Mouse (Mus musculus) thymus, postnatal 10 days (tissue): Measurements from ENCODE around the gene Dcbld2.

Source experiments
- DNase-seq, 2 experiments: peaks; one replicate each; pipeline ENCODE4 v3.0.0; 2021; ENCODE audit warnings: low spot score in 2 of 2

The Dcbld2 gene

DNA sequence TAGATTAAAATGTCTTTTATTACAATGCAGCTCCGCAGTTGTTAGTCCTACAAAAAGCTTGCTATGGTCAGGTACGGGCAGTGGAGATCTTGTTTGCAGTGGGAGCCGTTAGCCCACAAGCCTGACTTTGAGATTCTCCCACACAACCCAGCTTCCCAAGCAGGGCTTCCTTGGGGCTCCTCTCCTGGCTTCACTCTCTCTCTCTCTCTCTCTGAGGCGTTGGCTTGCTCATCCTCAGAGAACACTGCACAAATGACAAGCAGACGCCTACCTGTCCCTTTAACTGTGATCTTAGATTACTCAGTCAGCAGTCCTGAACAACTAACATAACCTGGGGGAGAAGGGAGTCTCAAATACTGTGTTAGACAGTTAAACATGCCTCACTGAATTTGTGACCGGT is 79.6 kb downstream of the Dcbld2 start:
- no peak for DNase-seq

DNA sequence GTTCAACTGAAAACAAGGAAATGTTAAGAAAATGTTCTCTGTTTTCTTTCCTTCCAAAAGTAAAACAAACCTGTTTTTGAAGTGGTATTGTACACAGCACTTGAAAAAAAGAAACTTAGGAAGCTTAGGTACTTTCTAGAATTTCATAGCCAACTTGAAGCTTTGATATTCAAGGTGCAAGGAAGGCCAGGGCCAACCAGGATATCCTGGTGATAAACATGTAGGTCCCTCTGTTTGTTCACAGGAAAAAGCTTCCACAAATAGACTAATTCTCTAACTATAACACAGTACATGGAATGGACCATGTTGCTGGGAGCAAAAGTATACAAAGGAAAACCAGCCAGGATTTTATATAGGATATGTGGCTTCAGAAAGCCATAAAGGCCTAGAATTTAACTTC is 88.5 kb downstream of the Dcbld2 start:
- DNase-seq = no peak

DNA sequence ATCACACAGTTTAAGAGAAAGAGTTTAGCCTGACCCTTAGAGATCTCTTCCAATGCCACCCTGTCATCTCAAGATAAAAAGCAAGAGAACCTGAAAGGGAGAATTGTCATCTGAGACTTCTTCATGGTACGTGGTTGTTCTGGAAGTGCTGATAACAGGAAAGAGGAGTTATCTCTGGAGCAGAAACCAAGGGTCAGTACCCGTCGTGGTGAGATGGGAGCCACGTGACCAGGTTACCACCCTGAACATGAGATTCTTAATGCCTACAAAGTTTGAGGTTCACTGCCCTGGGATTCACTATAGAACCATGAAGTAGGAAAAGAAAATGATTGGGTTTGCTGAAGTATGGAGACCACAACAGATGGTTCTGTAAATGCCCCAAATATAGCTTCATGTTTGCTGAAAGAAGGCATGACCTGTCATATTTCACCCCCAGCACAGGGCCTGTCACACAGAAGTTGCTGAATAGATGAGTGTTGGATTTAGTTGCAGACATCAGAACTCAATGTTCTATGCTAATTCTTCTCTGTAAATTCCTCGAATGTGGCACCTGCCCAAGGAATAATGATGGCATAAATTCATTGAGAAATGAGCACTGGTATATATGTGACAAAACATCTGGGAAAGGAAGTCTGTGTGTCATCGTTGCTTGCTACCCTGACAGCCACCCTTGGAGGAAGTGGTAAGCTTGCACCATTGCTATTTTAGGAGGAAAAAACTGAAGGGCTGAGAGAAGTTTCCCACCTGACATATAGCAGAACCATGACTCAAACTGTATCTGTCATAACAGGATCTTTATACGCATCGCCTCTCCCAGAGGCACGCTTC is 89.9 kb downstream of the Dcbld2 start:
- peak; percentile 31 to 49 for DNase-seq

DNA sequence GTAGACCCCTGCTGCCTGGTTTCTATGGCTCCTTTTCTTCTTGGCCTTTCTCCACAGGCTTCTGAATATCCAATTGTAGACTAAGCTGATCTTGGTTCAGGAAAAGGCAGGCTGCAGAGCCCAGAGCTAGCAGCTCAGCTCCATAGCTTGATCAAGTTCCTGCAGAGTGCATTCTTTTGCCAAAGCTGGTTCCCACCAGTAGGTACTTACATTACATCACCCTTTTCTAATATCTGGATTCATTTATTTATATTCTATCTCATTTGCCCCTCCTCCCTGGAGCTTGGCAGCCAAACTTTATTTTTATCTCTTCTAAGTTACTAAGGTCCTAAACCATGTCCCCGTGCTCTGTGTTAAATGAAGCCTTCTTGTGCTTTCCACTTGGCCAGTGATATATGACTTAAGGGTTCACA is 90.9 kb downstream of the Dcbld2 start:
- no peak for DNase-seq

DNA sequence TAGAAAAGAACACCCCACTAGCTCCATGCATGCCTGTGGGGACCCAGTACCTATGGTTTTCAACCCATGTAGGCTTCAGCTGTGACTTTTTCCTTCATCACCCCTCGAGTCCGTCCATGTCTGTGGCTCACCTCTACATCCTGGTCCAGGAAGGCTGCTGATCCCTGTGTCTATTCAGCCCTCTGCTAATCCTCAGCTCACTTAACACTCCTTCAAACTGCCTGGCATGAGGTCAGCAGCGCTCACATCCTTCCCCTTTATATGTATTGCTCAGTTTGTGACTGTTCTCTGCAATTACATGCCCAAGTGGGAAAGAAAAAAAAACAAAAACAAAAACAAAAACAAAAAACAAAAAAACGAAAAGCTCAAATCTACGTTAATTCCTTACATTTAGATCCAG is 91.4 kb downstream of the Dcbld2 start:
- DNase-seq = no peak

DNA sequence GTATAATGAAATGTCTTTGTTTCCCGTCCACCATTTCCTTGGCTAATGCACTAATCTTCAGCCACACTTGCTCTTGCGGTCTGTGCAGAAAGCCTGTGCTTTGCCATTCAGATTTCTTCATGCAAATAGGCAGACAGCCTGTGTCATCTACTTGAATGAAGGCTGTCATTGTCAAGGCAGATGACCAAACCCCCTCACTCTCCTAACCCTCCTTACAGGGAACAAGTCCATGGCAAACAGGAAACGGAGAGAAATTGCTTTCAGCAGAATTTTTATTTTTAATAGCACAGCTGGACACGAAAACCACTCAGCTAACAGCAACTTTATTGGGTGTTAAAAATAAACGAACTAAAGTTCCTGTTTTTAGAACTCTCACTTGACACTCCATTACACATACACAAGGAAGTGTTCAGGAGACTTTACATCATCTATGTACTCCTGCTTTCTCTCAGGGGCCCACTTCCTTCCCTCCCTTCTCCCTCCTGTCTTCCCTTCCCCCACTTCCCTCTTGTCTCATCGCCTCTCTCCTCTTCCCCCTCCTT is 93.6 kb downstream of the Dcbld2 start:
- no peak for DNase-seq

DNA sequence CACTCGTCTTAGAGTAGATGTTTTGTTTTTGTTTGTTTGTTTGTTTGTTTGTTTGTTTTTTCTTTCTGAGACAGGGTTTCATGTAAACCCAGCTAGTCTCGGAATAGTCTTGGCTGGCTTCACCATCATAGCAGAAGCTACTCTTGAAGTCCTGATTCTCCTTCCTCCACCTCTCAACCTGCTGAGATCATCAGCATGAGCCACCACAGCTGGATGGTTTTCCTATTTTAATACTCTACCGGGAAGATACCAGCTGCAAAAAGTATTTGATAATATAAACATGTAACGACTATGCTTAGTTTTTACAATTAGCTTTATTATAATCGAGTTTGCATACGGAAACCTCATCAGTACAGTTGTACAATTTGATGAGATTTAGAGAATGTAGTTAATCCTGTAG is 94.3 kb downstream of the Dcbld2 start:
- DNase-seq = no peak

DNA sequence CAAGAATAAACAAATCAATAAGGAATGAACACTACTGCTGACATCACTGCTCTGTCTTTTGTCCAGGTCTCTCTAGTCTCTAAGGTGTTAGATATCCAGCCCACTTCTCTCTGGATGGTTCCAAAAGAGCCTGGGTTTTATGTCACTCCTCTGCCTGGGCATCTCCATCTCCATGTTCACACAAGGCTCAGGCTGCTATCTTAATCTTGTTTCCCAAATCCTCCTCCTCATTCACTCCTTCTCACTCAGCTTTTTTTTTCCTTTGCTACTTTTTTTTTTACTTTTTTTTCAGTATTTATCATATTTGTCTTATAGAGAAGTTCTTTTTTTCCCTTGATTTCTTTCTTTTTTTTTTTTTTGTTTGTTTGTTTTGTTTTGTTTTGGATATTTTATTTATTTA is 96.7 kb downstream of the Dcbld2 start:
- DNase-seq = no peak

DNA sequence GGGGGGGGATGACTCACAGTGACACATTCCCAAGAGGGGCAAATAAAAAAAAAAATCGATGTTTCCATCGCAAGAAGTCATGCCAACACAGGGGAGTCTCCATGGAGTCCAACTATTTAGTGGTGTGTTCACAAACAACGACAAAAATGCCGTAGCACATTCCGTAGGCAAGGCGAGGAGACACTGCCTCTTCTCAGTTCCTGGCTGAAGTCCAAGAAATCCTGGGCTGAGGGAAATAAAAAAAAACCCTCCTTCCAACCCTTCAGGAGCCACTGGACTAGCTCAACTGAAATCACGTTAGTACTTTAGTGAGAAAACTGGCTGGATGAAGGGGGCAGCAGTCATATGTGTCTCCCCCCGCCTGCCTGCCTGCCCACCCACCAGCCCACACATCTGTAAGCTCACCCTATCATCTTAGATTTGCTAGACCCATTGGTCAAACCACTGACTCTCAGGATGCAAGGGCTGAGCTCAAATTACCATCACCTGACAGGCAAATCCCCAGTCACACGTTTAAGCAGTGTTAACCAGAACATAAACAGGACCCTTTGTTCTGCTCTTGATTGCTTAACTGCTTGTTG is 104.0 kb downstream of the Dcbld2 start:
- no peak for DNase-seq

DNA sequence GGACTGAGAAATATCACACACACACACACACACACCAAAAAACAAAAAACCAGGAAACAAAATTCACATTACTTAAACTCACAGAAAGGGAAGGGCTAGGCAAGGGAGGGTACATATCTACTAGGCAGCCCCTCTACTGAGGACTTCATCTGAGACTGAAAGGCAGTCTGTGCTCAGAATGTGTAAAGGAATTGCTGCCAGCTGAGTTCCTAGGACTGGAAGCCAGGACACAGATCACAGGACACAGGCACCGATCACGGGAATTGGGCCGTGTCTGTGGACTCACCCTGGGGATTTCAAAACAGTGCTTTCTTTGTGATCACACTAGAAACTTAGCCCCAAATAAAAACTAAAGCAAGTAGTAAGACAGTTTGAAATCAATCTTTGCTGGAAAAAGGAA is 104.6 kb downstream of the Dcbld2 start:
- DNase-seq = no peak

DNA sequence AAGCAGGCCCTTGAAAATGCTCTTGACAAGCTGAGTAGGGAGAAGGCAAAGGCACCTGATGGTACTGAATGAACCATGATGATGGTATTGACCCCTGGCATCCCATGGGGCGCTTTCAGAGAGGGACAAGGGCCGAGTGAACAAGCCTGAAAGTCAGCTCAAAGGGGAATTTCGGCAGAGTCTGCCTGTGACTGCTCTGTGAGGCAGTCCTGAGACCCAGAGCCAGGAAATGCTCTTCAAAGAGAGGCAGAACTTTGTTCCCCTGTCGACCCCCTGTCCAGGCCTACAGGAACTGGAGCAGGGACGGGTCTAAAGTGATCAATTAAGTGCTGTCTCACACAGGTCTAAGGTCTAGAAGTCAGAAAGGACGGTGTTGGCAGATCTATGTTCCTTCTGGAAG is 105.5 kb downstream of the Dcbld2 start:
- no peak for DNase-seq

DNA sequence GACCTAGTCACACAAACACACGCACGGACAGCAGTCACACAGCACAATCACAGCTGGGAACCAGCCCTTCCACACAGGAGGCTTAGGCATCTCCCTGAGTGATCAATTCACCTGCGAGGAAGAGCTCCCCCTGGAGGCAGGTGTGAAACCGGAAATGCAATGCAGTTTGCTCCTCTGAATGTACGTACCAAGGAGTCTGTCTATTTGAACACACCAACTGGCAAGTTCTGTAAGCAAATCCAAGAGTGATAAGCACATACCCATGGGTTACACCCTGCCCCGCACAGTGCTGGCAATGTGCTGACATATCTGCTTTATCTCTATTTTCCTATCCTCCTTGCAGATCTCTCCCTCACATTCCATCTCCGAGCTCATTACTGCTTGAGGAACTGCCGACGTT is 106.3 kb downstream of the Dcbld2 start:
- DNase-seq = peak in 1 of 2 experiments; percentile 61

DNA sequence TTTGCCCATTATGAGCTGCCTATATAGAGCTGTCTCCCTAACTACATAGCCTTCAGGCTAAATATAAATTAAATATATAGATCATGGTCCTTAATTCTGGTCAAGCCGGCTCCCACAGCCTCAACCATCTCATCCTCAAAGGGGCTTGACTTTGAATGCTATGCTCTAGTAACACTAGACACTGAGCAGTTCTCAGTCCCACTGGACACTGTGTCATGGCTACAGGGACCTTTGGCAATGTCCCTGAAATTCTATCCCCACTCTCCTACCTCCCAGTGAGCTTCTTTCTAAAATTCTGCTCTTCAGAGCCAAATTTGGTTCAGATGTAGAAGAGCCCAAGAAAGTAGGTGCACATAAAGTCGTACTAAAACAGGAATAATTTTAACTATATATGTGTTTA is 107.9 kb downstream of the Dcbld2 start:
- DNase-seq = no peak

DNA sequence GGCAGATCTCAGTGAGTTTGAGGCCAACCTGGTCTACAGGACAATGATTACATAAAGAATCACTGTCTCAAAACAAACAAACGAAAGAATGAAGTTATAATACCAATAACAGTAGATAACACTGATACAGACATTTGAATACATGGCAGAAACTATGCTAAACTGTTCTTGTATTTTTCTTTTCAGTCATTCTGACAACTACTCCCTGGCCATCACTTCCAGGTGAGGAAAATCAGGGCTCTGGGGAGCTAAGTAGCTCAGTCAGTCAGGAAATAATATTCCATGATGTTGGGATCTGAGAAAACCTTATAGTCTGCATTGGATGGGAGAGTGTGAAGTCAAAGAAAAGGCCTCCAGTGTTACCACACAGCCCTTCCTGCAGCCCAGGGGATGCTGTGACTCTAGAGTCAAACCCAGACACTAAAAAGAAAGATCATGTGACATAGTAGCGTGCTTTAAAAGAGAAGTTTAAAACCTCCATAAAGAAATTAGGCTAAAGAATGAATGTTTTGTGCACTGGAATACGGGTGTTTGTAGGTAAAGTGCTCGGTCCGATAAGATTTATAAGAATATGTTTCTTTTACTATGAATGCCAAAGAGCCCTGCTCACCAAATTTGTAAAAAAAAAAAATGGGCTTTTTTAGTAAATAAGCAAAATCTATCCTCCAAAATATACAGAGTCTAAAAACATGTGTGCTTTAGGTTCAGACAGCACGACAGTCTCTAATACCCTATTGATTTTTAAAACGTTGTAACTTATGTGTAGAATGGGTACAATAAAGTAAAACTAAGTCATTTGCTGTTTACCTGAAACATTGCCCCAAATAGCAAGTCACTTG is 108.9 kb downstream of the Dcbld2 start:
- DNase-seq = no peak
